Mouse (Mus musculus) forebrain, embryonic 15.5 days (tissue): Measurements from ENCODE around the gene Nmrk2. TPM values are rescaled to one million over a fixed set of nuclear protein-coding genes. Genes with fewer than 3 reads are reported as not detected.

Source experiments
- polyA plus RNA-seq: library from polyadenylated mRNA; unstranded; fragments of >200 nt; fragmentation: Nextera tagmentation; extraction: Ambion mirVana; gene quantifications from 2 replicates; pipeline ENCODE4 v1.2.1, GENCODE M21; 2015

The Nmrk2 gene
- polyA plus RNA-seq, 1 experiment from 2014 or later = 0.11 TPM

Other genes with a start within 250 kb of the Nmrk2 start
- gene Gng7, start 187.1 kb downstream of the Nmrk2 start, polyA plus RNA-seq = 30.8 and 32.1 TPM in 2 replicates
- 32.6 and 36.0 TPM in 2 replicates for gene Diras1, start 176.4 kb downstream of the Nmrk2 start, polyA plus RNA-seq
- gene Slc39a3, start 164.6 kb downstream of the Nmrk2 start, polyA plus RNA-seq = 46.3 TPM in 2 replicates
- gene Sgta, start 141.9 kb downstream of the Nmrk2 start, polyA plus RNA-seq = 316 and 320 TPM in 2 replicates
- 60.0 and 61.7 TPM in 2 replicates for gene Thop1, start 132.0 kb downstream of the Nmrk2 start, polyA plus RNA-seq
- 0.13 and 0.25 TPM in 2 replicates for gene Creb3l3, start 103.2 kb downstream of the Nmrk2 start, polyA plus RNA-seq
- 211 and 229 TPM in 2 replicates for gene Map2k2, start 96.1 kb downstream of the Nmrk2 start, polyA plus RNA-seq
- gene Zbtb7a, start 66.8 kb downstream of the Nmrk2 start, polyA plus RNA-seq = 12.1 and 15.1 TPM in 2 replicates
- 54.9 and 57.8 TPM in 2 replicates for gene Pias4, start 34.1 kb downstream of the Nmrk2 start, polyA plus RNA-seq
- gene Eef2, start 25.4 kb downstream of the Nmrk2 start, polyA plus RNA-seq = 633 and 637 TPM in 2 replicates
- gene Dapk3, start 19.0 kb downstream of the Nmrk2 start, polyA plus RNA-seq = 56.8 and 61.3 TPM in 2 replicates
- 0.14 and 0.19 TPM in 2 replicates for gene 4930442H23Rik, start 18.2 kb downstream of the Nmrk2 start, polyA plus RNA-seq
- 72.6 and 75.3 TPM in 2 replicates for gene Atcay, start 28.8 kb upstream of the Nmrk2 start, polyA plus RNA-seq
- 19.5 and 21.2 TPM in 2 replicates for gene Zfr2, start 31.1 kb upstream of the Nmrk2 start, polyA plus RNA-seq
- gene Matk, start 50.9 kb upstream of the Nmrk2 start, polyA plus RNA-seq = 22.4 TPM in 2 replicates
- 97.3 and 104 TPM in 2 replicates for gene Mrpl54, start 64.9 kb upstream of the Nmrk2 start, polyA plus RNA-seq
- gene Apba3, start 64.9 kb upstream of the Nmrk2 start, polyA plus RNA-seq = 33.5 and 37.5 TPM in 2 replicates
- gene Tjp3, start 89.5 kb upstream of the Nmrk2 start, polyA plus RNA-seq = 8.5 and 9.0 TPM in 2 replicates
- 123 and 127 TPM in 2 replicates for gene Pip5k1c, start 90.9 kb upstream of the Nmrk2 start, polyA plus RNA-seq
- 40.7 and 42.4 TPM in 2 replicates for gene Cactin, start 119.1 kb upstream of the Nmrk2 start, polyA plus RNA-seq
- gene Tbxa2r, start 126.7 kb upstream of the Nmrk2 start, polyA plus RNA-seq = 3.1 and 4.3 TPM in 2 replicates
- gene Gipc3, start 141.2 kb upstream of the Nmrk2 start, polyA plus RNA-seq = not detected in 2 replicates
- 41.4 and 43.3 TPM in 2 replicates for gene Hmg20b, start 148.4 kb upstream of the Nmrk2 start, polyA plus RNA-seq
- 11.2 and 11.9 TPM in 2 replicates for gene Mfsd12, start 155.4 kb upstream of the Nmrk2 start, polyA plus RNA-seq
- 0.73 and 1.3 TPM in 2 replicates for gene 4930404N11Rik, start 163.8 kb upstream of the Nmrk2 start, polyA plus RNA-seq
- gene Fzr1, start 176.5 kb upstream of the Nmrk2 start, polyA plus RNA-seq = 133 and 135 TPM in 2 replicates
- 88.2 and 89.0 TPM in 2 replicates for gene Dohh, start 182.4 kb upstream of the Nmrk2 start, polyA plus RNA-seq
- 5.4 and 6.6 TPM in 2 replicates for gene Gm48551, start 182.4 kb upstream of the Nmrk2 start, polyA plus RNA-seq
- 2.9 and 3.1 TPM in 2 replicates for gene Gm48552, start 187.0 kb upstream of the Nmrk2 start, polyA plus RNA-seq
- gene Smim24, start 191.0 kb upstream of the Nmrk2 start, polyA plus RNA-seq = 1.2 and 1.8 TPM in 2 replicates